Mouse (Mus musculus): Measurements from ENCODE around the gene Hps5.
"Not testable (repeated sequence)": the region's sequence is repeated elsewhere in the genome, so short reads cannot be mapped to it uniquely, and the experiment has no call there.

Gene Hps5

GRCm38 (mm10) chr7:46839446-46839845, 43.6 kb upstream of the Hps5 start:
- Histone ChIP-seq H3K36me3 (ENCODE audit: insufficient read depth, low read length) (peaks cover 7% of the 10 kb centered on the region), H3K27me3 (ENCODE audit: insufficient read depth, low read length) (peaks cover 8% of the 10 kb centered on the region; the same call in 1 of the 2 replicates), H3K4me3 (replicated peaks; ENCODE audit: low read length) (peak overlapping the region; percentile 58), H3K9me3 (ENCODE audit: low read length) (no peaks in the 10 kb centered on the region), H3K4me1 (replicated peaks; ENCODE audit: low read depth, low read length) (peaks cover 82% of the 10 kb centered on the region)
- TF ChIP-seq NANOG (IDR thresholded peaks at IDR 0.05; ENCODE audit: borderline replicate concordance, low read length) = no peak
- TF ChIP-seq CTCF (conservative IDR thresholded peaks at IDR 0.05; ENCODE audit: low read length) = no peak
- no peak for TF ChIP-seq POU5F1 (IDR thresholded peaks at IDR 0.05; ENCODE audit: borderline replicate concordance, low read length)

DNA sequence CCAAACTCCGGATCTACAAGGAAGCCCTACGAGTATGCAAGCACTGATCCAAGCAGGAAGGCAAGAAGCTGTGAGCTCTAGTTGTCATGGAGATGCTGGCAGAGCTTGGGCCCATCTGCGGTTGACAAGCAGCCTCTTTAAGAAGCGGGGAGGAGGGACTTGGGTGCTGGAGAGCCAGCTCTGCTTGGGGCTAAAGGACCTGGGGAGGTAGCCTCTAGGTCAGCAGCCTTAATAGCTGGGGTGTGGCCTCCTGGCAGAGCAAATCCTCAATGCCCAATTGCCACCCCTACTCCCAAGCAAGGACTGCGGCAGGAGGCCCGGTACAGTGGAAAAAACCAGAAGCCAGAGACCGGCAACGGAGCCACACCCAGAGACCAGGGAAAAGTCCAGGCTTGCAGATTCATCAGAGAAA, 43.0 kb upstream of the Hps5 start:
- H3K4me3 ChIP-seq (replicated peaks; ENCODE audit: low read length) = peak overlapping the region; percentile 58
- peaks cover 77% of the 10 kb centered on the region for H3K4me1 ChIP-seq (replicated peaks; ENCODE audit: low read depth, low read length)
- H3K36me3 ChIP-seq (ENCODE audit: insufficient read depth, low read length) = peaks cover 4% of the 10 kb centered on the region; the same call in 1 of the 2 replicates
- H3K9me3 ChIP-seq (ENCODE audit: low read length) = no peaks in the 10 kb centered on the region
- peaks cover 4% of the 10 kb centered on the region; the same call in 1 of the 2 replicates for H3K27me3 ChIP-seq (ENCODE audit: insufficient read depth, low read length)
- TF ChIP-seq NANOG (IDR thresholded peaks at IDR 0.05; ENCODE audit: borderline replicate concordance, low read length) = no peak
- no peak for TF ChIP-seq CTCF (conservative IDR thresholded peaks at IDR 0.05; ENCODE audit: low read length)
- TF ChIP-seq POU5F1 (IDR thresholded peaks at IDR 0.05; ENCODE audit: borderline replicate concordance, low read length) = no peak

DNA sequence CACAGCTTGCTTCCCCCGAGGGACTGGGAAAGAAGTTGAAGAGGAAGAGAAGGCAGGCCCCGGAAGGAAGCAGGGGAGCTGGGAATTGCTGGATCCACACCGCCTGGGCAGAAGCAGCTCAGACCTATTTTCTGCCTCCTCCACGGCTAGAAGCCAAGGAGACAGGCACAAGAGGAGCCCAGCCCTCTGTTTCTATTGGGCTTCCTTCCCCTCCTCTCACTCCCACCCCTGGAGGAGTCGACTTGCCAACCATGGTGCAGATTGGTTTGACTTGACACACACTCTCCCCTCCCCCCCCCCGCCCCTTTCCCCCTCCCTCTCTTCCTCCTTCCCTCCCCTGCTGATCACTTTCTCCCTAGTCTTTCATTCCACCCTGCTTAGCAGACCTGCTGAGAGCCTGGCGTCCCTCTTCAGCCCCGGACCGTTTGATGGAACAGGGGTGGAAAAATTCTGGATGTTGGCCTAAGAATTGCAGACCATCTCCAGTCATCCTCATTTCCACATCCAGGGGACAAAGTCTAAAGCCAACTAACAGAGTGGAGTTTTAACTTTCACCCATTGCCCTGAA, 42.3 kb upstream of the Hps5 start:
- Histone ChIP-seq H3K36me3 (ENCODE audit: insufficient read depth, low read length) (no peaks in the 10 kb centered on the region), H3K4me3 (replicated peaks; ENCODE audit: low read length) (peak overlapping the region; percentile 58), H3K4me1 (replicated peaks; ENCODE audit: low read depth, low read length) (peaks cover 78% of the 10 kb centered on the region), H3K27me3 (ENCODE audit: insufficient read depth, low read length) (no peaks in the 10 kb centered on the region), H3K9me3 (ENCODE audit: low read length) (no peaks in the 10 kb centered on the region)
- TF ChIP-seq NANOG (IDR thresholded peaks at IDR 0.05; ENCODE audit: borderline replicate concordance, low read length) (no peak), CTCF (conservative IDR thresholded peaks at IDR 0.05; ENCODE audit: low read length) (no peak), POU5F1 (IDR thresholded peaks at IDR 0.05; ENCODE audit: borderline replicate concordance, low read length) (no peak)

- Histone ChIP-seq H3K36me3 (ENCODE audit: insufficient read depth, low read length) (no peaks in the 10 kb centered on the region), H3K9me3 (ENCODE audit: low read length) (no peaks in the 10 kb centered on the region), H3K4me1 (replicated peaks; ENCODE audit: low read depth, low read length) (peaks cover 78% of the 10 kb centered on the region), H3K27me3 (ENCODE audit: insufficient read depth, low read length) (no peaks in the 10 kb centered on the region), H3K4me3 (replicated peaks; ENCODE audit: low read length) (no peak overlapping the region)
- TF ChIP-seq NANOG (IDR thresholded peaks at IDR 0.05; ENCODE audit: borderline replicate concordance, low read length) (no peak), CTCF (conservative IDR thresholded peaks at IDR 0.05; ENCODE audit: low read length) (no peak), POU5F1 (IDR thresholded peaks at IDR 0.05; ENCODE audit: borderline replicate concordance, low read length) (no peak)
These were observed 41.2 kb upstream of the Hps5 start for GRCm38 (mm10) chr7:46837073-46837472.

- Histone ChIP-seq H3K4me1 (replicated peaks; ENCODE audit: low read depth, low read length) (peaks cover 75% of the 10 kb centered on the region), H3K27me3 (ENCODE audit: insufficient read depth, low read length) (no peaks in the 10 kb centered on the region), H3K9me3 (ENCODE audit: low read length) (no peaks in the 10 kb centered on the region), H3K36me3 (ENCODE audit: insufficient read depth, low read length) (no peaks in the 10 kb centered on the region), H3K4me3 (replicated peaks; ENCODE audit: low read length) (no peak overlapping the region)
- TF ChIP-seq NANOG (IDR thresholded peaks at IDR 0.05; ENCODE audit: borderline replicate concordance, low read length) (no peak), CTCF (conservative IDR thresholded peaks at IDR 0.05; ENCODE audit: low read length) (no peak), POU5F1 (IDR thresholded peaks at IDR 0.05; ENCODE audit: borderline replicate concordance, low read length) (no peak)
These were observed 40.5 kb upstream of the Hps5 start for GRCm38 (mm10) chr7:46836357-46836756.

- no peak overlapping the region for H3K4me3 ChIP-seq (replicated peaks; ENCODE audit: low read length)
- no peak for TF ChIP-seq POU5F1 (IDR thresholded peaks at IDR 0.05; ENCODE audit: borderline replicate concordance, low read length)
- no peak for TF ChIP-seq NANOG (IDR thresholded peaks at IDR 0.05; ENCODE audit: borderline replicate concordance, low read length)
- no peak for TF ChIP-seq CTCF (conservative IDR thresholded peaks at IDR 0.05; ENCODE audit: low read length)
- H3K4me1 ChIP-seq (replicated peaks; ENCODE audit: low read depth, low read length) = peaks cover 74% of the 10 kb centered on the region
- no peaks in the 10 kb centered on the region for H3K9me3 ChIP-seq (ENCODE audit: low read length)
- no peaks in the 10 kb centered on the region for H3K27me3 ChIP-seq (ENCODE audit: insufficient read depth, low read length)
- no peaks in the 10 kb centered on the region for H3K36me3 ChIP-seq (ENCODE audit: insufficient read depth, low read length)
These were observed 39.2 kb upstream of the Hps5 start for GRCm38 (mm10) chr7:46834994-46835610.

DNA sequence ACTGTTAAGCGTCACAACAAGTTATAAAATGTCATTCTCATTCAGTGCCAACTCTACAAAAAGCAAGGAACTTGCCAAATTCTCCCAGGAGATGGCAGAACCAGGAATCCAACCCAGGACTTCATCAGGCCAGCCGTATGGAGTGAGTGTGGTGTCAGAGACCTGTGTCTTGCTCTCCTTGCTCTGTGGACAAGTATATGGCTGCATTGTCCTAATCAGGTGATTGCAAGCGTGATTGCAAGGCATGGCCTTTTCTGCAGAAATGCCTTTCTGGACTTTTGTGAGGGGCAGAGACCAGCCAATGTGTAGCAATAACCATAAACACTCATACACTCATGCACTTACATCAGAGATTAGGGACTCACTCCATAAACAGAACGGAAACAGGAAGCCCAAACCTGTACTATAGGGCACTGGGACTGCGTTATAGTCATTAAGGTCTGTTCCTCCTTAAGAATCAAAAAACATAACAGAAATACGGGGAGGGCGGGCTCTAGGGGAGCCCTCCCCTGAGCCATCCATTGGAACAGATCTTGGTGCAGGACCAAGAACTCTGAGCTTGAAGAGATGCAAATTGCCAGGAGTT, 37.9 kb upstream of the Hps5 start:
- peaks cover 66% of the 10 kb centered on the region for H3K4me1 ChIP-seq (replicated peaks; ENCODE audit: low read depth, low read length)
- H3K27me3 ChIP-seq (ENCODE audit: insufficient read depth, low read length) = no peaks in the 10 kb centered on the region
- H3K9me3 ChIP-seq (ENCODE audit: low read length) = no peaks in the 10 kb centered on the region
- H3K36me3 ChIP-seq (ENCODE audit: insufficient read depth, low read length) = no peaks in the 10 kb centered on the region
- no peak overlapping the region for H3K4me3 ChIP-seq (replicated peaks; ENCODE audit: low read length)
- TF ChIP-seq CTCF (conservative IDR thresholded peaks at IDR 0.05; ENCODE audit: low read length) = no peak
- no peak for TF ChIP-seq NANOG (IDR thresholded peaks at IDR 0.05; ENCODE audit: borderline replicate concordance, low read length)
- no peak for TF ChIP-seq POU5F1 (IDR thresholded peaks at IDR 0.05; ENCODE audit: borderline replicate concordance, low read length)

GRCm38 (mm10) chr7:46833266-46833665, 37.4 kb upstream of the Hps5 start:
- no peak for TF ChIP-seq NANOG (IDR thresholded peaks at IDR 0.05; ENCODE audit: borderline replicate concordance, low read length)
- TF ChIP-seq POU5F1 (IDR thresholded peaks at IDR 0.05; ENCODE audit: borderline replicate concordance, low read length) = no peak
- no peak for TF ChIP-seq CTCF (conservative IDR thresholded peaks at IDR 0.05; ENCODE audit: low read length)
- no peaks in the 10 kb centered on the region for H3K27me3 ChIP-seq (ENCODE audit: insufficient read depth, low read length)
- H3K4me3 ChIP-seq (replicated peaks; ENCODE audit: low read length) = no peak overlapping the region
- H3K4me1 ChIP-seq (replicated peaks; ENCODE audit: low read depth, low read length) = peaks cover 61% of the 10 kb centered on the region
- no peaks in the 10 kb centered on the region for H3K36me3 ChIP-seq (ENCODE audit: insufficient read depth, low read length)
- no peaks in the 10 kb centered on the region for H3K9me3 ChIP-seq (ENCODE audit: low read length)

GRCm38 (mm10) chr7:46832112-46832810, 36.4 kb upstream of the Hps5 start:
- H3K9me3 ChIP-seq (ENCODE audit: low read length); H3K4me3 ChIP-seq (replicated peaks; ENCODE audit: low read length); H3K27me3 ChIP-seq (ENCODE audit: insufficient read depth, low read length); H3K36me3 ChIP-seq (ENCODE audit: insufficient read depth, low read length): not testable (repeated sequence)
- peaks cover 62% of the 10 kb centered on the region for H3K4me1 ChIP-seq (replicated peaks; ENCODE audit: low read depth, low read length)

Data from E14TG2a.4 (cell line).